Mouse (Mus musculus) urinary bladder, postnatal 4 days (tissue): ENCODE measurements around the gene Olfr1200.

ENCODE experiments used
- DNase-seq, 2 experiments: peaks; one replicate each; pipeline ENCODE4 v3.0.0; 2021 to 2022; ENCODE audit warnings: low spot score in 2 of 2

Gene Olfr1200

GRCm38 (mm10) chr2:88770388-88770787, at the start of gene Olfr1200:
TSS of gene Olfr1200 (minus strand) at chr2:88770488.
- no peak for DNase-seq

- no peak for DNase-seq
Observed at GRCm38 (mm10) chr2:88814196-88814595, 43.9 kb upstream of the Olfr1200 start, which contains the start of gene Olfr1202. TSS of gene Olfr1202 (plus strand) at chr2:88814496.

- DNase-seq, result no peak
Observed at GRCm38 (mm10) chr2:88792736-88793135, 22.4 kb upstream of the Olfr1200 start, which contains the start of gene Olfr1201. TSS of gene Olfr1201 (plus strand) at chr2:88793036.

GRCm38 (mm10) chr2:88760369-88760768, 9.9 kb downstream of the Olfr1200 start, which contains the start of gene Olfr1199:
TSS of gene Olfr1199 (minus strand) at chr2:88760469.
- no peak for DNase-seq

- DNase-seq, result no peak
Observed at GRCm38 (mm10) chr2:88751270-88751669, 19.0 kb downstream of the Olfr1200 start, which contains the start of gene Olfr1198. TSS of gene Olfr1198 (minus strand) at chr2:88751370.

GRCm38 (mm10) chr2:88743379-88743778, 26.9 kb downstream of the Olfr1200 start:
- DNase-seq, result no peak

GRCm38 (mm10) chr2:88732266-88732665, 38.0 kb downstream of the Olfr1200 start, which contains the start of gene Olfr1197:
TSS of gene Olfr1197 (minus strand) at chr2:88732366.
- DNase-seq, result no peak
